ENCODE assay signal across 8 mouse cellular contexts in the genomic region with DNA sequence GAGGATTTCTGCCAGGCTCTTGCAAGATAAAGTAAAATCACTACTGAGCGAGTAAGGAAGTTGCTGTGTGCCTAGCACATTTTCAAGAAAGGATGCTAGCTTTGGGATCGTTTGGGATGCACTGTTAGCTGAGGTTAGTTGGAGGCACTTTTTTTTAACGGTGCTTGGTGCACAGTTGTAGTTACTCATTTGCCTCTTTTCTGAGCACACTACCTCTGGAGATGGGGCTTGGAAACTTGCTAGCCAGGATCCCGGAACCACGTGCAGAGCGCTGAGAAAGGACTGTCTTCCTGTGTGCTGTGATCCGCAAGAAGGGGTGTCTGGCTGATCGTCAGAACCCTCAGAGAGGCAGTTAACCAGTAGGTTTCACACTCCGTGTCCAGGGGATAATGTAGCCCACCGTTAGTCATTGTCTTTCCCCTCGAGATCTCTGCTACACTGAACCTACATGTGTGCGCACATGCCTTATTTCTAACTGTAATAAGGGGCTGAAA. TPM values are rescaled to one million over a fixed set of nuclear protein-coding genes. Genes with fewer than 3 reads are reported as not detected.
DNase-seq lines count a peak whose midpoint lies in the region; ATAC-seq lines count a peak whose summit lies in the region.

No protein-coding gene starts in this region.

- peak; percentile 39; the same call in 1 of the 2 replicates for ATAC-seq in embryonic facial prominence, embryonic 14.5 days (ENCODE audit: low read depth)
- ATAC-seq in kidney, embryonic 16.5 days (ENCODE audit: low FRiP score, low TSS enrichment) = no peak
- ATAC-seq in erythroblast, adult 5-6 weeks (replicated peaks; ENCODE audit: low FRiP score, poor library complexity, severe bottlenecking) = no peak

- H3K4me3 ChIP-seq in embryonic facial prominence, embryonic 14.5 days (ENCODE audit: low read depth, low read length) = peak overlapping the region; percentile 43
- H3K4me3 ChIP-seq in kidney, embryonic 16.5 days (ENCODE audit: low read length) = peak overlapping the region; percentile 51

- H3K9me3 ChIP-seq in embryonic facial prominence, embryonic 14.5 days (ENCODE audit: control insufficient read depth, low read length) = no peaks in the 10 kb centered on the region
- no peaks in the 10 kb centered on the region for H3K9me3 ChIP-seq in kidney, embryonic 16.5 days (ENCODE audit: low read length)

- 10% methylated on average over 12 of the region's 12 CpGs for WGBS in embryonic facial prominence, embryonic 14.5 days
- WGBS in kidney, embryonic 16.5 days = 11% methylated on average over 12 of the region's 12 CpGs

- peaks cover 17% of the 10 kb centered on the region for H3K4me1 ChIP-seq in embryonic facial prominence, embryonic 14.5 days (ENCODE audit: control insufficient read depth, insufficient read depth, low read length)
- H3K4me1 ChIP-seq in kidney, embryonic 16.5 days (ENCODE audit: insufficient read depth, low read length) = peaks cover 14% of the 10 kb centered on the region

- H3K27me3 ChIP-seq in embryonic facial prominence, embryonic 14.5 days (replicated peaks; ENCODE audit: control insufficient read depth, insufficient read depth, low read length) = no peaks in the 10 kb centered on the region
- H3K27me3 ChIP-seq in kidney, embryonic 16.5 days (ENCODE audit: insufficient read depth, low read length) = no peaks in the 10 kb centered on the region

- H3K9ac ChIP-seq in embryonic facial prominence, embryonic 14.5 days (ENCODE audit: low read depth, low read length) = peak overlapping the region; percentile 64
- peak overlapping the region; percentile 62 for H3K9ac ChIP-seq in kidney, embryonic 16.5 days (replicated peaks; ENCODE audit: low read length)

- no peaks in the 10 kb centered on the region for H3K36me3 ChIP-seq in embryonic facial prominence, embryonic 14.5 days (ENCODE audit: control insufficient read depth, insufficient read depth, low read length)
- H3K36me3 ChIP-seq in kidney, embryonic 16.5 days (ENCODE audit: insufficient read depth, low read length) = no peaks in the 10 kb centered on the region

- peak; percentile 49 for DNase-seq in kidney, adult 18-20 months
- DNase-seq in kidney, postnatal 14 days = no peak
- no peak for DNase-seq in embryonic facial prominence, embryonic 14.5 days (ENCODE audit: low spot score)
- peak; percentile 61 for DNase-seq in naive thymus-derived CD4-positive, alpha-beta T cell, adult 2 months (ENCODE audit: low read depth)
- DNase-seq in Muller cell, postnatal 12 days (ENCODE audit: inconsistent ontology term) = no peak
- no peak for DNase-seq in cerebellum, postnatal 14 days

- no peak overlapping the region for H3K27ac ChIP-seq in embryonic facial prominence, embryonic 14.5 days (replicated peaks; ENCODE audit: low read depth, low read length)
- no peak overlapping the region for H3K27ac ChIP-seq in kidney, embryonic 16.5 days (ENCODE audit: low read length)

- H3K4me2 ChIP-seq in embryonic facial prominence, embryonic 14.5 days (ENCODE audit: low read depth, low read length) = peak overlapping the region; percentile 82
- peak overlapping the region; percentile 86 for H3K4me2 ChIP-seq in kidney, embryonic 16.5 days (replicated peaks; ENCODE audit: low read depth, low read length)

RNA-seq across cellular contexts. Expression of gene Car12, which starts 0.6 kb away (rescaled TPM):
- 7.7 and 10.3 TPM in 2 replicates for polyA plus RNA-seq in embryonic facial prominence, embryonic 14.5 days (2014; fragmentation: Nextera tagmentation; extraction: Ambion mirVana)
- polyA plus RNA-seq in kidney, embryonic 16.5 days (2015; fragmentation: Nextera tagmentation; extraction: Ambion mirVana) = 27.7 and 30.7 TPM in 2 replicates
- 1.5 and 4.6 TPM in 2 replicates for total RNA-seq in erythroblast, adult 5-6 weeks (2015; ENCODE audit: low replicate concordance)
- total RNA-seq in erythroblast, adult 5-6 weeks (2017; ENCODE audit: low replicate concordance) = not detected in 2 replicates

Comparison
In these comparisons a context has a peak if more than half of its experiments do, and no peak if none do; other contexts are left out.
1. DNase-seq: peak in kidney, adult 18-20 months (single experiment) and naive thymus-derived CD4-positive, alpha-beta T cell, adult 2 months (single experiment); none in kidney, postnatal 14 days (single experiment), embryonic facial prominence, embryonic 14.5 days (single experiment), Muller cell, postnatal 12 days (single experiment) and cerebellum, postnatal 14 days (0 of 2).